Mouse (Mus musculus): ENCODE results near the gene Gm11555.

GRCm38 (mm10) chr11:99628138-99628537 is 21.9 kb downstream of the Gm11555 start, which contains the start of gene Krtap4-1:
- TF ChIP-seq CTCF (IDR thresholded peaks at IDR 0.05; ENCODE audit: control insufficient read depth, insufficient read depth, low read length) (no peak), POLR2A (IDR thresholded peaks at IDR 0.05; ENCODE audit: borderline replicate concordance, control insufficient read depth, low read depth, low read length) (no peak)

All from bone marrow, adult 2 months (tissue).